Mouse (Mus musculus) liver, embryonic 11.5 days (tissue): ENCODE data around the gene Smyd3. TPM values are rescaled to one million over a fixed set of nuclear protein-coding genes. Genes with fewer than 3 reads are reported as not detected.

Experiments used
- ATAC-seq: fragments of 200-750 bp; cut with Nextera tagmentation; replicated peaks from 2 replicates; pipeline ENCODE4 v1.8.0; 2017; ENCODE audit warnings: moderate number of reproducible peaks, mild to moderate bottlenecking, moderate TSS enrichment, moderate library complexity; ENCODE audit not compliant: low FRiP score
- DNase-seq: peaks from one replicate; pipeline ENCODE4 v3.0.0-alpha.2; 2017; ENCODE audit warnings: low spot score
- H3K27ac ChIP-seq: fragments of 300-500 bp; sonication (generic); 2 replicates; pipeline ENCODE4 v1.5.1; 2014; ENCODE audit warnings: mild to moderate bottlenecking, low read depth, low read length, control low read depth
- H3K27me3 ChIP-seq: fragments of 300-500 bp; sonication (generic); replicated peaks from 2 replicates; pipeline ENCODE4 v1.6.1; 2014; ENCODE audit warnings: low read length, mixed read lengths; ENCODE audit not compliant: control insufficient read depth, insufficient read depth
- H3K36me3 ChIP-seq: fragments of 300-500 bp; sonication (generic); 2 replicates; pipeline ENCODE4 v1.6.1; 2014; ENCODE audit warnings: mild to moderate bottlenecking, low read length, moderate library complexity, mixed read lengths; ENCODE audit not compliant: control insufficient read depth, insufficient read depth
- H3K4me1 ChIP-seq: fragments of 300-500 bp; sonication (generic); replicated peaks from 2 replicates; pipeline ENCODE4 v1.6.1; 2014; ENCODE audit warnings: low read length, mixed read lengths; ENCODE audit not compliant: control insufficient read depth, insufficient read depth
- H3K4me2 ChIP-seq: fragments of 300-500 bp; sonication (generic); 2 replicates; pipeline ENCODE4 v1.6.1; 2014; ENCODE audit warnings: mild to moderate bottlenecking, control low read depth, moderate library complexity
- H3K4me3 ChIP-seq: fragments of 300-500 bp; sonication (generic); 2 replicates; pipeline ENCODE4 v1.5.1; 2014; ENCODE audit warnings: low read depth, low read length, control low read depth
- H3K9ac ChIP-seq: fragments of 300-500 bp; sonication (generic); 2 replicates; pipeline ENCODE4 v1.6.1; 2014; ENCODE audit warnings: low read depth, low read length, control low read depth
- H3K9me3 ChIP-seq: fragments of 300-500 bp; sonication (generic); 2 replicates; pipeline ENCODE4 v1.6.1; 2016; ENCODE audit warnings: low read length, inconsistent platforms, mixed read lengths; ENCODE audit not compliant: control insufficient read depth
- WGBS: fragments of 180-500 bp; shearing (Covaris S2); extraction: QIAGEN DNeasy Blood & Tissue Kit; methylation state at CpG from one replicate; pipeline ENCODE4 v1.1.7; 2014; 5-methylcytosine and 5-hydroxymethylcytosine counted together
- polyA plus RNA-seq: library from polyadenylated mRNA; unstranded; fragments of >200 nt; fragmentation: Nextera tagmentation; extraction: Ambion mirVana; gene quantifications from 2 replicates; pipeline ENCODE4 v1.2.1, GENCODE M21; 2014

Smyd3 gene
- polyA plus RNA-seq, 1 experiment from 2014 or later = 17.3 TPM

DNA sequence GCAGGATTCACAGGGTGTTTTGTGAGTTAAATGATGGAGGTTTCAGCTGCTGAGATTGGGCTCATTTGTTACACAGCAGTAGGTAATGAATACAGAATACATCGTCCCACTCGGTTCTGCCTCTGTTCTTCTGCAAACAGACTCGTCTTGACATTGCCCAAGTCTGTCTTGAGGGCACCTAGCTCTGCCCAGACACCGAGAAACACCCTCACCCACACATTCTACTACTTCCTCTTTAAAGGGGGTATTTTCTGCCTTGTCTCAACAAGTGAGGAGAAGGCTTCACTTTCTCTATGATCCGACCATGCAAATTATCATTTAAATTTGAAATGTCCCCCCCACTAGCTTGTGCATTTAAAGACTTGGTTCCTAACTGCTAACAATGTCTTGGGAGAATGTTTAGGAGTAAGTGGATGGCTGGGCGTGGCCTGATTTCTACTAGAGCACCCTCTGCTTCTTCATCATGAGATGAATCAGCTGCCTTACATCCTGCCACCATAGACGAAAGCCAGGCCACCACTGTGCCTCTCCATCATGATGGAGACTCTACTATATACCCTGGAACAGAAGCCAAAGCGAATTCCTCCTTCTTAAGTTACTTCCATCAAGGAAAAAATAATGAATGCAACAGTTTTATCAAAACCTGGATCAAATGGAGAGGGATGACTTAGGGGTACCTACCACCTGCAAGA, 593.2 kb downstream of the Smyd3 start:
- H3K4me3 ChIP-seq = no peak overlapping the region
- H3K9me3 ChIP-seq = no peaks in the 10 kb centered on the region
- no peak overlapping the region for H3K4me2 ChIP-seq
- DNase-seq (no peak), ATAC-seq (no peak)
- no peak overlapping the region for H3K9ac ChIP-seq
- H3K4me1 ChIP-seq = no peaks in the 10 kb centered on the region
- no peaks in the 10 kb centered on the region for H3K36me3 ChIP-seq
- H3K27ac ChIP-seq = no peak overlapping the region
- 68% methylated on average over 8 of the region's 8 CpGs for WGBS
- no peaks in the 10 kb centered on the region; the same call in 1 of the 2 replicates for H3K27me3 ChIP-seq

DNA sequence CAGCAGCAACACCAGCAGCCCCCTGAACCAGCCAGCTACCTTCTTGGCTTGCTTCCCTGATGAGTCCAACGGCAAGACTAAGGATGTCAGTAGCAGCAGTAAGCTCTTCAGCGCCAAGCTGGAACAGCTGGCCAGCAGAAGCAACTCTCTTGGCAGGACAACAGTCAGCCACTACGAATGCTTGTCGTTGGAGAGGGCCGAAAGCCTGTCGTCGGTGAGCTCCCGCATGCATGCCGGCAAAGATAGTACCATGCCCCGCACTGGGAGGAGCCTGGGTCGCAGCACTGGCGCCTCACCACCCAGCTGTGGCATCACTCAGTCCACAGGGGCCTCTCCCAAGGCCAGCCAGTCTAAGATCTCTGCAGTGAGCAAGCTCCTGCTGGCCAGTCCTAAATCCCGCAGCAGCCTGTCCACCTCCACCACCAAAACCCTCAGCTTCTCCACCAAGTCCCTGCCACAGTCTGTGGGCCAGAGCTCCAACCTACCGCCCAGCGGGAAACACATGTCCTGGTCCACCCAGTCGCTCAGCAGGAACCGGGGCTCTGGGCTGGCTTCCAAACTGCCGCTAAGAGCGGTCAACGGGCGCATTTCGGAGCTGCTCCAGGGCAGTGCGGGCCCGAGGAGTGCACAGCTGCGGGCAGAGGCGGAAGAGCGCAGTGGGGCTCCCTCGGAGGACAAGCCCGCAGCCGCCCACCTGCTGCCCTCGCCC, 600.5 kb downstream of the Smyd3 start:
- H3K9me3 ChIP-seq = no peaks in the 10 kb centered on the region
- H3K4me1 ChIP-seq = no peaks in the 10 kb centered on the region
- DNase-seq (no peak), ATAC-seq (no peak)
- peaks cover 8% of the 10 kb centered on the region for H3K27me3 ChIP-seq
- H3K4me3 ChIP-seq = no peak overlapping the region
- H3K27ac ChIP-seq = no peak overlapping the region
- H3K4me2 ChIP-seq = no peak overlapping the region
- no peak overlapping the region for H3K9ac ChIP-seq
- 53% methylated on average over 31 of the region's 31 CpGs for WGBS
- H3K36me3 ChIP-seq = no peaks in the 10 kb centered on the region

DNA sequence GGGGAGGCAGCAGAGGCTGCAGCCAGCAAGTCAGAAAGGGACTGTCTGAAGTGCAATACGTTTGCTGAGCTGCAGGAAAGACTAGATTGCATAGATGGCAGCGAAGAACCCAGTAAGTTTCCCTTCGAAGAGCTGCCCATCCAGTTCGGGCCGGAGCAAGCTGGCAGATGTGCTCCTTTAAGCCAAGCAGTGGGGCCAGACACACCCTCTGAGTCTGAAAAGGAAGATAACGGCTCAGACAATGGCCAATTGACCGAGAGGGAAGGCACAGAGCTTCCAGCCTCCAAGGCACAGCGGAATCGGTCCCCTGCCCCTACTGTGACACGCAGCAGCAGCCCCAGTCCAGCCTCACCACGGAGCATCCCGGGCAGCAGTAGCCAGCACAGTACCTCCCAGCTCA, 602.8 kb downstream of the Smyd3 start:
- Histone ChIP-seq H3K4me2 (no peak overlapping the region), H3K4me3 (no peak overlapping the region), H3K9ac (no peak overlapping the region), H3K27me3 (peaks cover 8% of the 10 kb centered on the region), H3K4me1 (no peaks in the 10 kb centered on the region), H3K9me3 (no peaks in the 10 kb centered on the region), H3K27ac (no peak overlapping the region), H3K36me3 (no peaks in the 10 kb centered on the region)
- ATAC-seq (no peak), DNase-seq (no peak)
- WGBS = 73% methylated on average over 12 of the region's 12 CpGs

DNA sequence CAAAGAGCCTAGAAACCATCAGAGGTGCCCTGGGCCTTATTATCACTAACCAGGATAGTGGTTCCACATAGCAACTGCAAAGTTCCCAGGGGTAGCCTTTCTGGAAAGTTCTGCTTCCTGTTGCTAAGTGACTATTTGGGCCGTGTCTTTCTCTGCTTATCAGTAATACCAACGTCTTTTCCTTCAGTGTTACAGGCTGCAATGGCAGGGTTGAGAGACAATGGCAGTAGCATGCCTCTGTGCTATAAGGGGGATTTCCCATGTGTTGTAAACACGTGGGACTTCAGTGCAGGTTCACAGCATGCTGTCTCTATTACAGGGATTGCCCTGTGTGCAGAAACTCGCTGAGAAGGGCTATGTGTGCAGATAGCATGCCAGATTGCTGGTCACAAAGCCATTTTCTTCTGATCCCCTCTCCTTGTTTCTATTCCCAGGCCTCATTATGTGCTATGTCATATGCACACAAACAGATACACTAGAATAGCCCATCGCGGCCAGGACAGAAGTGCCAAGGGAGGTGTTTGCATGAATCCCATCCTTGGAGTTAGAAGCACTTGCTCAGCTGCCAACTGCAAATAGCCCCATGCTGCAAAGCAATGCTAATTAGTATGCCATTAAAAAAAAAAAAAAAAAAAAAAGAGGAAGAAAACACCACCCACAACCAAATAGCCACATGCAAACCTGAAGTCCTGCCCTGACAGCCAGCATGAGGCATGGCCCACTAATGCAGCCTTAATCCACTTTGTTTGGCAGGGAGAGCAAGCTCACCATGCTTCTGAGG, 604.7 kb downstream of the Smyd3 start:
- no peak overlapping the region for H3K4me3 ChIP-seq
- H3K9ac ChIP-seq = no peak overlapping the region
- no peak overlapping the region for H3K4me2 ChIP-seq
- H3K9me3 ChIP-seq = no peaks in the 10 kb centered on the region
- no peaks in the 10 kb centered on the region for H3K36me3 ChIP-seq
- DNase-seq = no peak
- no peak overlapping the region for H3K27ac ChIP-seq
- no peak for ATAC-seq
- H3K27me3 ChIP-seq = peaks cover 6% of the 10 kb centered on the region
- H3K4me1 ChIP-seq = no peaks in the 10 kb centered on the region
- WGBS = 47% methylated on average over 6 of the region's 6 CpGs

GRCm38 (mm10) chr1:178910951-178911350, 606.9 kb downstream of the Smyd3 start:
- Histone ChIP-seq H3K27me3 (no peaks in the 10 kb centered on the region), H3K27ac (no peak overlapping the region), H3K4me3 (no peak overlapping the region), H3K9ac (no peak overlapping the region), H3K36me3 (no peaks in the 10 kb centered on the region), H3K4me1 (no peaks in the 10 kb centered on the region), H3K9me3 (no peaks in the 10 kb centered on the region), H3K4me2 (no peak overlapping the region)
- WGBS = 69% methylated on average over 14 of the region's 14 CpGs
- DNase-seq (no peak), ATAC-seq (no peak)

Other genes starting within 250 kb of the Smyd3 start
- gene Tfb2m, start 28.2 kb upstream of the Smyd3 start, polyA plus RNA-seq = 25.0 and 31.9 TPM in 2 replicates
- gene Cnst, start 28.3 kb upstream of the Smyd3 start, polyA plus RNA-seq = 12.9 and 16.7 TPM in 2 replicates
- gene Sccpdh, start 150.2 kb upstream of the Smyd3 start, polyA plus RNA-seq = 26.7 and 29.5 TPM in 2 replicates
- not detected in 2 replicates for gene Kif28, start 227.2 kb upstream of the Smyd3 start, polyA plus RNA-seq